8 mouse cellular contexts compared by ENCODE assay signal in genomic region chr9:65345854-65346475, GRCm38 (mm10). TPM values are rescaled to one million over a fixed set of nuclear protein-coding genes. Genes with fewer than 3 reads are reported as not detected.
DNase-seq lines count a peak whose midpoint lies in the region; ATAC-seq lines count a peak whose summit lies in the region.

TSS of gene Pdcd7 (plus strand) at chr9:65346104.

- H3K36me3 ChIP-seq in heart, embryonic 10.5 days: no peaks in the 10 kb centered on the region
- no peaks in the 10 kb centered on the region for H3K36me3 ChIP-seq in kidney, embryonic 15.5 days

- H3K4me2 ChIP-seq in kidney, embryonic 15.5 days: peak within 1 kb of the TSS; percentile 81

- H3K27ac ChIP-seq in heart, embryonic 10.5 days: peak within 1 kb of the TSS; percentile 96
- peak within 1 kb of the TSS; percentile 99 for H3K27ac ChIP-seq in kidney, embryonic 15.5 days

- H3K9me3 ChIP-seq in heart, embryonic 10.5 days: no peaks in the 10 kb centered on the region
- peaks cover 5% of the 10 kb centered on the region; the same call in 1 of the 2 replicates for H3K9me3 ChIP-seq in kidney, embryonic 15.5 days (replicated peaks)

- peak within 1 kb of the TSS; percentile 99 for H3K9ac ChIP-seq in kidney, embryonic 15.5 days

- no peaks in the 10 kb centered on the region for H3K27me3 ChIP-seq in heart, embryonic 10.5 days (ENCODE audit: insufficient read depth, poor library complexity, severe bottlenecking)
- 0 out of 2 replicates have a peak, but pooled peaks cover 2% of the 10 kb centered on the region for H3K27me3 ChIP-seq in kidney, embryonic 15.5 days

- H3K4me1 ChIP-seq in heart, embryonic 10.5 days: peaks cover 13% of the 10 kb centered on the region
- H3K4me1 ChIP-seq in kidney, embryonic 15.5 days: peaks cover 11% of the 10 kb centered on the region

- peak; percentile 91 for ATAC-seq in erythroblast, adult 5-6 weeks (replicated peaks; ENCODE audit: low FRiP score, poor library complexity, severe bottlenecking)
- ATAC-seq in kidney, embryonic 15.5 days (replicated peaks; ENCODE audit: low FRiP score): peak; percentile 94
- ATAC-seq in monocyte, adult 5-6 weeks (replicated peaks; ENCODE audit: insufficient number of reproducible peaks, low FRiP score, low TSS enrichment, poor library complexity, severe bottlenecking): peak; percentile 99

- 1% methylated on average over 50 of the region's 59 CpGs for WGBS in heart, embryonic 10.5 days
- WGBS in kidney, embryonic 15.5 days: 1% methylated on average over 55 of the region's 59 CpGs

- peak; percentile 93 to 94 for DNase-seq in B cell, adult 2 months
- DNase-seq in brain, adult 2 months (ENCODE audit: low read depth, low spot score): peak; percentile 99
- DNase-seq in heart, embryonic 10.5 days (ENCODE audit: low spot score): peak; percentile 97
- peak; percentile 90 for DNase-seq in liver
- DNase-seq in spleen, postnatal 4 days (ENCODE audit: low spot score in 2 of 2): peak; percentile 89 to 93

- peak within 1 kb of the TSS; percentile 84 for H3K4me3 ChIP-seq in heart, embryonic 10.5 days
- peak within 1 kb of the TSS; percentile 89 for H3K4me3 ChIP-seq in kidney, embryonic 15.5 days (replicated peaks)

RNA-seq across cellular contexts. Expression of gene Pdcd7, which starts in this region (rescaled TPM):
- 2.7 and 5.4 TPM in 2 replicates for total RNA-seq in erythroblast, adult 5-6 weeks (2015; ENCODE audit: low replicate concordance)
- total RNA-seq in erythroblast, adult 5-6 weeks (2017; ENCODE audit: low replicate concordance): 8.8 and 10.5 TPM in 2 replicates
- polyA plus RNA-seq in heart, embryonic 10.5 days (2016; fragmentation: Nextera tagmentation; extraction: Ambion mirVana): 5.6 and 7.8 TPM in 2 replicates
- 9.2 and 9.8 TPM in 2 replicates for polyA plus RNA-seq in kidney, embryonic 15.5 days (2015; fragmentation: Nextera tagmentation; extraction: Ambion mirVana)
- 16.3 to 44.7 TPM (median 24.6 TPM) in 3 replicates for total RNA-seq in monocyte, adult 5-6 weeks (2017)

Comparison
In these comparisons a context has a peak if more than half of its experiments do, and no peak if none do; other contexts are left out.
1. Peak in every context shown above with its lines: DNase-seq, ATAC-seq, H3K4me3 ChIP-seq and H3K27ac ChIP-seq.